Mouse (Mus musculus): ENCODE results near the gene Foxk1. TPM values are rescaled to one million over a fixed set of nuclear protein-coding genes. Genes with fewer than 3 reads are reported as not detected.

The Foxk1 gene
- total RNA-seq (2015) = 21.2 and 21.4 TPM in 2 replicates
- 14.5 and 19.0 TPM in 2 replicates for total RNA-seq (2017)

GRCm38 (mm10) chr5:142400981-142401640 lies at the start of gene Foxk1:
Foxk1 (plus strand) TSS chr5:142401497.
- ATAC-seq (ENCODE audit: poor library complexity, severe bottlenecking) = peak; percentile 88

- ATAC-seq (ENCODE audit: poor library complexity, severe bottlenecking) = no peak
Observed at GRCm38 (mm10) chr5:142352336-142352892, 48.9 kb upstream of the Foxk1 start.

GRCm38 (mm10) chr5:142355144-142355543 lies 46.2 kb upstream of the Foxk1 start:
- no peak for ATAC-seq (ENCODE audit: poor library complexity, severe bottlenecking)

GRCm38 (mm10) chr5:142361166-142361565 lies 40.1 kb upstream of the Foxk1 start:
- no peak for ATAC-seq (ENCODE audit: poor library complexity, severe bottlenecking)

- no peak for ATAC-seq (ENCODE audit: poor library complexity, severe bottlenecking)
Observed at GRCm38 (mm10) chr5:142362894-142363293, 38.4 kb upstream of the Foxk1 start.

GRCm38 (mm10) chr5:142364095-142364494 lies 37.2 kb upstream of the Foxk1 start:
- no peak for ATAC-seq (ENCODE audit: poor library complexity, severe bottlenecking)

- peak; percentile 81 for ATAC-seq (ENCODE audit: poor library complexity, severe bottlenecking)
Observed at GRCm38 (mm10) chr5:142367085-142368081, 33.9 kb upstream of the Foxk1 start.

- ATAC-seq (ENCODE audit: poor library complexity, severe bottlenecking) = no peak
Observed at GRCm38 (mm10) chr5:142368122-142368521, 33.2 kb upstream of the Foxk1 start.

- ATAC-seq (ENCODE audit: poor library complexity, severe bottlenecking) = no peak
Observed at GRCm38 (mm10) chr5:142370406-142371171, 30.7 kb upstream of the Foxk1 start.

GRCm38 (mm10) chr5:142371172-142372155 lies 29.8 kb upstream of the Foxk1 start:
- ATAC-seq (ENCODE audit: poor library complexity, severe bottlenecking) = no peak

- ATAC-seq (ENCODE audit: poor library complexity, severe bottlenecking) = no peak
Observed at GRCm38 (mm10) chr5:142372207-142372606, 29.1 kb upstream of the Foxk1 start.

- peak; percentile 31; the same call in 1 of the 2 replicates for ATAC-seq (ENCODE audit: poor library complexity, severe bottlenecking)
Observed at GRCm38 (mm10) chr5:142374343-142374742, 27.0 kb upstream of the Foxk1 start.

GRCm38 (mm10) chr5:142375641-142376040 lies 25.7 kb upstream of the Foxk1 start:
- ATAC-seq (ENCODE audit: poor library complexity, severe bottlenecking) = no peak

- ATAC-seq (ENCODE audit: poor library complexity, severe bottlenecking) = peak; percentile 97
Observed at GRCm38 (mm10) chr5:142376071-142376470, 25.2 kb upstream of the Foxk1 start.

- no peak for ATAC-seq (ENCODE audit: poor library complexity, severe bottlenecking)
Observed at GRCm38 (mm10) chr5:142378068-142378467, 23.2 kb upstream of the Foxk1 start.

- ATAC-seq (ENCODE audit: poor library complexity, severe bottlenecking) = 0 out of 2 replicates have a peak, but pooled peaks have one; percentile 5
Observed at GRCm38 (mm10) chr5:142380491-142380890, 20.8 kb upstream of the Foxk1 start.

GRCm38 (mm10) chr5:142384911-142385660 lies 16.2 kb upstream of the Foxk1 start:
- peak; percentile 83 for ATAC-seq (ENCODE audit: poor library complexity, severe bottlenecking)

GRCm38 (mm10) chr5:142386329-142386728 lies 15.0 kb upstream of the Foxk1 start:
- no peak for ATAC-seq (ENCODE audit: poor library complexity, severe bottlenecking)

Data from megakaryocyte, adult 5-6 weeks (primary cell).